Mouse (Mus musculus) embryo, embryonic 10 days (tissue): Measurements from ENCODE around the gene Prr7.

ENCODE experiments used
- DNase-seq: peaks from one replicate; pipeline ENCODE4 v3.0.0-alpha.2; 2015; ENCODE audit warnings: low spot score

The Prr7 gene

DNA sequence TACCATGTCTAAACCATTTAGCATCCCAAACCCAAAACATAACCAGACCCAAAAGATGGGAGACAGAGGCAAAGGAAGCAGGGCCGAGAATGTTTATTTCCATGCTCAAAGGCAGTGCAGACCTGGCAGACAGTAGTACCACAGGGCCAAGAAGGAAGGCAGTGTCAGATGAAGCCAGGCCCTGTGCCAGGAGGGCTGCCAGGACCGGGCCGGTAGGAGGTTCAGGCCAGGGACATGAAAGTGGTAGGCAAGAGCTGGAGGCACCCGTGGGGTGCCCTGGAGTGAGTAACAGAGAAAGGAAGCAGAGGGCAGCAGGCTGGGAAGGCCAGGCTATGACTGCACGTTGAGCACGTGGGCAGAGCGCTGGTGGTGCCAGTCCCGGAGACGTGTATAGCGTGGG lies 42.6 kb downstream of the Prr7 start:
- no peak for DNase-seq

DNA sequence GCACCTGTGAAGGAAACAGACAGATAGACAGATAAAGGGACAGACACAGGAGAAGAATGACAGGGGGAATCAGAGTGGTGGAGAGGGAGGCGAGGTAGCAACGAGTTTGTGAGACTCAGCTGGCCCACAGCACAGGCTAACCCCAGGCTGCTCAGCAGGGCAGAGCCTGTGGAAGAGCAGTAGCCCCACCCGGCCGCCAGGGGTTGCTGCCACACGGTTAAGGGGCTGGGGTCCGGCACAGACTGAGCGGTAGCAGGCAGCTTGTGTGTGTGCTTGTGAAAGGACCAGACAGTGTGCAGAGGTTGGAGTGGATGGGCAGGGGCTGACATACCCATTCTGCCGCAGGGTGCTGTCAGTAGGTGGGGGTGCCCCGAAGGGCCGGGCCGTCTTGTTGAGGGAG lies 43.8 kb downstream of the Prr7 start:
- peak; percentile 43 for DNase-seq

DNA sequence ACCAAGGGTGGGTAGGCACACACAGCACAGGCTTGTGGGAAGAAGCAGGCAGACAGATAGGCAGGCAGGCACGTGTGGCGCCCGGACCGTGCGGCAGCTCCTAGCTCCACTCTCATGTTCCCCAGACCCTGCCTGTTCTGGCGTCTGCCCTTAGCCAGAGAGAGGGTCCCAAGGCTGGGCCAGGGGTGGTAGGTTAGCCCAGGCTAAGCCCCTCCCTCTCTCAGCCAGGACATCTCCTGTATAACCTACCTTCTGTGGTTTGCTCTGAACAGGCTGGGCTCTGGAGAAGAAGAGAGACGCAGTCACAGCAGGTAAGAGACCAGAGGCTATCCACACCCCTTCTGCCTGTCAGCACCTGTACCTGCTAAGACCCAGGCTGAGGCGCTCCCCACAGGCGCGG lies 44.5 kb downstream of the Prr7 start:
- no peak for DNase-seq

DNA sequence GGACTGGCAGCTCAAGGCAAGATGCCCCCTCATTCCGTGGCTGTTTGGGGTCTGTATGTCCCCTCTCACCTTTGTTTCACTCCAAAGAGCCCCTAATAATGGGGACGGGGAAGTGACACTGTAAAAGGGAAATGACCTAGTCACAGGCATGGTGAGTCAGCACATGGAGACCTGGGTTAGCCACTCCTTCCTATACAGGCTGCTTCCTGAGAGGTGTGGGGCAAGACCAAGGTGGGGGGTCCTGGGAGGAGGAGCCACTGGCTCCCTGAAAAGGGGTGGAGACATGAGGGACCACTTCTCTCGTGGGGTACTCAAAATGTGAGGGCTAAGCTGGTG lies 46.2 kb downstream of the Prr7 start:
- DNase-seq: no peak

DNA sequence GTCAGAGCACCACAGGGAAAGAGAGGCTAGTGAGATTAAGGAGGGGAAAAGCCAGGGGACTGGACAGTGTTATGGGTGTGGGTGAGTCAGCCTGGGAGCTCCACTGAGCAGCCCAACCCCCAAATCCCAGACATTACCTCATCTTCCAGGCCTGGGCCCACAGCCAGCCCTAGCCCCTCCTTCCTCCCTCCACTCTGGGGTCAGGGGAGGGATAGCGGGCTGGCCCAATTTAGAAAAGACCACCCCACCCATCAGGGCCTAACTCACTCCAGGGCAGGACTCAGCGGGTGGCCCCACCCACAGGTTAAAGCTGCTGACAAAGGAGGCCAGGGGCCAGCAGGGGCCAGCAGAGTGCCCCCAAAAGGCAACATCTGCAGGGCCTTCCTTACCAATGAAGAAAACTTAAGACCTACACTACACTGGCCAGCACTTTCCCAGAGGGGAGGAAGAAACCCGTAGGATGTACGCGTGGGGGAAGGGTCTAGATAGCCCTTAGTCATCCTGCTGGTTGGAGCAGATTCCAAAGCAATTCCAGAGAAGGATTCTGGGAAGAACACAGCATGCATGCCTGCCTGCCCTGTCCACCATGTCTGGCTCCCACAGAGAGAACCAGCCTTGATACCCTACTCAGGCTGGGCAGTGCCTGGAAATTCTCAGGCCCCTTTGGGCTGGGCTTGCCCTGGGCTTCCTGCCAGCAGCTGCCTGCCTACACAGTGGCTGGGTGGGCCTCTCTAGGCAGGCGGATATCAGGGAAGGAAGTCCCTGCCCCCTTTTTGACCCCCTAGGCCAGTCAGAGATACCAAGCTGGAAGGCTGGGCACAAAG lies 46.8 kb downstream of the Prr7 start:
- peak; percentile 79 for DNase-seq

DNA sequence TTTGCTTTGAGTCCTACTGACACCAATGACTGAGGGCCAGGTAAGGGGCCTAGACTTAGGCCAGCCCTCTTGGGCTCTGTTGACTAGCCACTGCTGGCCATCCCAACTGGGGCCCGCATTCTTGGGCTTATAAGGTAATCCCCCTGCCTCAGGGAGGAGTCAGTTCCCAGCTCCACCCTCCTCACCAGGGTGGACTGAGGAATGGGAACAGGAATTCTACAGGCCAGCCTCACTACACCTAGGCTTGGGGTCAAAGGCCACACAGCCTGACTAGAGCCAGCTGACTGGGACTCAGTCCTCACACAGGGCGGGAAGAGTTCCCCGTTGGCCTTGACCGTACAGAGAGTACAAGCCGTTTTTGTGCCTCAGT lies 47.4 kb downstream of the Prr7 start:
- peak; percentile 73 for DNase-seq

DNA sequence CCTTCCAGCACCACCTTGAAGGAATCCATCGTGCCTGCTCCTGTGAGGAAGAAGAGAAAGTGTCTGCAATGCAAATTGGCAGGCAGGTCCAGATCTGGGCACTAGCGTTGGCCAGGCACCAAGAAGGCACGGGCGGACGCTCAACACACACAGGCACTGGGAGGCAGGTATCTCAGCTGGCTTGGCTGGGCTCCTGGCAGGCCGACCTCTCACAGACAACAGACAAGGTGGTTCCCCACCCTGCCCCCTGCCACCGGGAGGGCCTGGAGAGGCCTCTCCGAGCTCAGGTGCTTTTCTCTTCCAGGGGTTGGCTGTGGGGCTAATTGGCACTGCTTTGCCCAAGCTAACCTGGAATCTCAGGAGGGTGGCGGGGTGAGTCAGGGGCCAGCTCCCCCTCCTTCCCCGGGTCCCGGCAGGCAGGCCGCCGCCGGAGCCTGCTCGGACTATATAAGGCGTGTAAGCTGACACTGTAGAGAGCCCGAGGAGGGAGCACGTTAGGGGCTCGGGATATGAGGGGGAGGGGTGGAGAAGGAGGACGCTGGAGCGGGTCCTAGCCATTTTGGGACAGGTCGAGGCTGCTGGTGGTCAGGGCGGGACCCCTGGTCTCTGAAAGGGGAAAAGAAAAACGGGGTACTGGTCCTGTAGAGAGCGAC lies 48.4 kb downstream of the Prr7 start:
- DNase-seq: peak; percentile 83

DNA sequence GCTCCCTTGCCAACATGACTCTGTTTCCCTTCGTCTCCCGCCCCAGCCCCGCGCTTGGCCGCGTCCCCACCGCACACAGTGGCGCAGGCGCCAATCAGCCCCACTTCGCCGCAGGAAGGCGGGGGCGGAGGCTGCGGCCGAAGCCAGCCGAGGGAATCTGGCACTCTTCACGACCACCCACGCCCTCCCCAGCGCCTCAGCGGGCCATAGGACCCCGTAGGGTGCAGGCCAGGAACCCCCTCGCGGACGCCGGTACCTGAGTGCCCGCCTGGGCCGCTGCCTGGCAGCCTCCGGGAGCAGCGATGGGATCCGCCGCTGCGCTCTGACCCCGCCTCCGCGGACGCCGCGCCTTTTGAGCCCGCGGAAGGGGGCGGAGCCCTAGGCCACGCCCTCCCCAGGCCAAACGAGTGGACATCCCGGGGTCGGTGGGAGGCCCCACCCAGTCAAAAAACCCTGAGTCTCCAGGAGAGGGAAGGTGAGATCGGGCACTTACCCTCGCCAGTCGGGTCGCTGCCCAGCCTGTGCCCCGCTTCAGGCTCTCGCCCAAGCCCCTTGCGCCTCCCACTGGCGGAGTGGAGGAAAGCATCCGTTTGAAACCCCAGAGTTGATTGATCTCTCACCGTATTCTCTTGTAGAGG lies 49.2 kb downstream of the Prr7 start, which contains the start of gene Pdlim7:
Gene Pdlim7 (minus strand): TSS at position 566 of the 638 bp plus-strand sequence.
- peak; percentile 86 for DNase-seq

DNA sequence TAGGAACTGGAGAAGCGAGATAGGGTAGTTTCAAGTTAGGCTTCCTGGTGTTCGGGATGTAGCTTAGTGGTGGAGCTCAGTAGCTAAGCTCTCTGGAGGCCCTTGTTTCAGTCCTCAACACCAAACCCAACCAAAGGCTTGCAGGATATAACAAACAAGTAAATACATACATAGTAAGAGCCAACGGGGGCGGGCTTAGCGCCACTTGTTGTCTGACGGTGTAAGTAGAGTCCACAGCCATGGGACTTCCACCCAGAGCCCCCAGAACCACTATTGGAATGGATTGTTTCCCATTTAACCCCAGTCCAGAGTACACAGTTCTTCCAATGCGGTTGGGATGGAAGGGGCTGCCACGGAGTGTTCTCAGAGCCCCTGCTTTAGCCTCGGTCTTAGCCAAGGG lies 49.8 kb downstream of the Prr7 start:
- DNase-seq: no peak

DNA sequence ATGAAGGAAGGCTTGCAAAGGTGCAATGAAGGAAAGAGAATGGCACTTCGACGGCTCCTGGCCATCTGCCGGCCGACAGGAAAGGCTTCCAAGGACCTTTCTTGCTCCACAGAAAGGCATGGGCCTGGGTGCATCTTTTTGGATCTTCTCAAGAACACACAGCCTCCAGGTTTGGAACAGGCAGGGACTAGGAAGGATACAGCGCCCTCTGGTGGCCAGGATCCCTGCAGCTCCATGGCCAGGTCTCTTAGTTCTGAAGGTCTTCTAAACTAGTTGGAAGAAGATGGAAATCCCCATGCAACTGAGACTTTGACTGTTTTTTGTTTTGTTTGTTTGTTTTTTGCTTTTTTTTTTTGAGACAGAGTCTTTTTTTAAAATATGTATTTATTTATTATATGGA lies 52.9 kb downstream of the Prr7 start:
- DNase-seq: peak; percentile 92

DNA sequence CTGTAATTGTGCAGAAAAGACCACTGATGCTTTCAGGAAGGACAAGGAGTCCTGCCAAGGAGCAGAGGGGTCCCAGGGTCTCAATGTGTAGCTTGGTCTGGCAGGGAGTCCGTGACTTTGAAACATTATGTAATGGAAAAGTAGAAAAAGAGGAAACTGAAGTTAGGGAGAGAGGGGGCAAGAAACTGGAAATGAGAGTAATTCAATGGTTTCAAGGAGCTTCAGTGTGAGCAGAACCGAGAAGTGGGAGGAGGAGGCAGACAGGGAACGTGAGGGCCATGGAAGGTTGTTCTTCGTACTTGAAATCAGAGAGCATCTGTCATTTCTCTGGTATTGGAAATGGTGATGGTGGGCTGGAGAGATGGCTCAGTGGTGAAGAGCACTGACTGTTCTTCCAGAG lies 55.5 kb downstream of the Prr7 start:
- DNase-seq: no peak

DNA sequence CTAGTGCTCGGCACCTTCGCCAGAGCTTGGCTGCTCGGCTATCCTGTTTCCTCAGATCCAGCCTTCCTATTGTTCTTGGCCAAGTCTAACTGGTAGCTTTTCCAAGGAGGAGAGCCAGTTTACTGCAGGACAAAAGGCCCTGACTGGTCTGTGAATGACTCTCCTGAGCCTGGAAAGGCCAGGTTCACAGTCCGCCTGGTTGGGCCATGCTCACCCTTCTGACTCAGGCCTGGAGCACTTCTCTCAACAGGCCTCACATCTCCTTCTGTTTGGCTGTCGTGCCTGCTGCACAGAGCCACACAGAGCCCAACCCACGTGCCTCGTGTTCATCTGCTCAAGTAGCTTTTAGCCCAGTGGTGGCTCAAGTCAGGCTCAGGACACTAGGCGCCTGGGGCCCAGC lies 58.7 kb downstream of the Prr7 start:
- no peak for DNase-seq
